Mouse (Mus musculus) small intestine, adult 2 months (tissue): ENCODE measurements around the gene Lbh. TPM values are rescaled to one million over a fixed set of nuclear protein-coding genes. Genes with fewer than 3 reads are reported as not detected.

Experiments used
- H3K27ac ChIP-seq: fragments of 200-500 bp; 2 replicates; pipeline ENCODE4 v1.5.1; 2012; ENCODE audit warnings: low read depth, low read length, control low read depth, inconsistent platforms; ENCODE audit not compliant: insufficient read depth
- H3K27me3 ChIP-seq: fragments of 200-500 bp; 2 replicates; pipeline ENCODE4 v1.6.1; 2012; ENCODE audit warnings: mild to moderate bottlenecking, moderate library complexity, low read length, inconsistent platforms; ENCODE audit not compliant: control insufficient read depth, insufficient read depth
- H3K36me3 ChIP-seq: fragments of 200-500 bp; 2 replicates; pipeline ENCODE4 v1.6.1; 2012; ENCODE audit warnings: mild to moderate bottlenecking, low read length, control low read depth, inconsistent platforms; ENCODE audit not compliant: control insufficient read depth, insufficient read depth
- H3K4me1 ChIP-seq: fragments of 200-500 bp; 2 replicates; pipeline ENCODE4 v1.6.1; 2012; ENCODE audit warnings: low read length, inconsistent platforms, mixed read lengths; ENCODE audit not compliant: control insufficient read depth, insufficient read depth, insufficient read length
- H3K4me3 ChIP-seq: fragments of 200-500 bp; 2 replicates; pipeline ENCODE4 v1.5.1; 2012; ENCODE audit warnings: low read depth, mild to moderate bottlenecking, control low read depth, inconsistent platforms, low read length, moderate library complexity
- CTCF ChIP-seq: fragments of 200-500 bp; IDR thresholded peaks from 2 replicates; pipeline ENCODE4 v1.5.1; 2012; ENCODE audit warnings: low read depth, mild to moderate bottlenecking, control low read depth, inconsistent platforms, low read length, moderate library complexity, mixed read lengths; ENCODE audit not compliant: insufficient replicate concordance, insufficient read length; ENCODE audit errors: extremely low read depth
- POLR2A ChIP-seq: fragments of 200-500 bp; IDR thresholded peaks from 2 replicates; pipeline ENCODE4 v1.6.1; 2012; ENCODE audit warnings: low read depth, mild to moderate bottlenecking, control low read depth, inconsistent platforms, low read length, moderate library complexity
- WGBS: fragments of 180-500 bp; shearing (Covaris S2); methylation state at CpG from one replicate; pipeline ENCODE4 v1.1.7; 2018; 5-methylcytosine and 5-hydroxymethylcytosine counted together
- polyA plus RNA-seq: library from polyadenylated mRNA; depleted of rRNA; stranded (reverse); fragments of >200 nt; gene quantifications from 2 replicates; pipeline ENCODE4 v1.2.3, GENCODE M21; 2012

Lbh gene
- polyA plus RNA-seq, 1 experiment, result 49.3 TPM

GRCm38 (mm10) chr17:72920430-72920829 lies 2.3 kb downstream of the Lbh start:
- Histone ChIP-seq H3K36me3 (peaks cover 11% of the 10 kb centered on the region; the same call in 1 of the 2 replicates), H3K4me1 (peaks cover 9% of the 10 kb centered on the region), H3K27me3 (peaks cover 5% of the 10 kb centered on the region; the same call in 1 of the 2 replicates), H3K27ac (peak overlapping the region; percentile 37; the same call in 1 of the 2 replicates), H3K4me3 (peak overlapping the region; percentile 30)
- 6% methylated on average over 2 of the region's 2 CpGs for WGBS
- no peak for TF ChIP-seq POLR2A
- TF ChIP-seq CTCF, result no peak

- 62% methylated on average over 9 of the region's 9 CpGs for WGBS
- Histone ChIP-seq H3K4me3 (peak overlapping the region; percentile 15; the same call in 1 of the 2 replicates), H3K27me3 (peaks cover 5% of the 10 kb centered on the region; the same call in 1 of the 2 replicates), H3K36me3 (peaks cover 11% of the 10 kb centered on the region; the same call in 1 of the 2 replicates), H3K4me1 (peaks cover 9% of the 10 kb centered on the region), H3K27ac (peak overlapping the region; percentile 37; the same call in 1 of the 2 replicates)
- TF ChIP-seq CTCF (no peak), POLR2A (no peak)
These were observed 2.9 kb downstream of the Lbh start for GRCm38 (mm10) chr17:72920971-72921370.

- Histone ChIP-seq H3K27me3 (peaks cover 5% of the 10 kb centered on the region; the same call in 1 of the 2 replicates), H3K4me3 (peak overlapping the region; percentile 24; the same call in 1 of the 2 replicates), H3K4me1 (peaks cover 12% of the 10 kb centered on the region), H3K36me3 (peaks cover 13% of the 10 kb centered on the region; the same call in 1 of the 2 replicates), H3K27ac (no peak overlapping the region)
- WGBS, result 38% methylated on average over 5 of the region's 5 CpGs
- TF ChIP-seq CTCF, result no peak
- no peak for TF ChIP-seq POLR2A
These were observed 4.1 kb downstream of the Lbh start for GRCm38 (mm10) chr17:72922206-72922605.

- Histone ChIP-seq H3K36me3 (peaks cover 13% of the 10 kb centered on the region; the same call in 1 of the 2 replicates), H3K4me1 (peaks cover 12% of the 10 kb centered on the region), H3K4me3 (no peak overlapping the region), H3K27ac (no peak overlapping the region), H3K27me3 (peaks cover 5% of the 10 kb centered on the region; the same call in 1 of the 2 replicates)
- 80% methylated on average over 4 of the region's 4 CpGs for WGBS
- TF ChIP-seq POLR2A (no peak), CTCF (no peak)
These were observed 5.2 kb downstream of the Lbh start for GRCm38 (mm10) chr17:72923283-72923682.

GRCm38 (mm10) chr17:72924295-72924694 lies 6.2 kb downstream of the Lbh start:
- peaks cover 14% of the 10 kb centered on the region; the same call in 1 of the 2 replicates for H3K36me3 ChIP-seq
- TF ChIP-seq POLR2A (no peak), CTCF (no peak)
- H3K4me1 ChIP-seq, result peaks cover 7% of the 10 kb centered on the region; the same call in 1 of the 2 replicates
- H3K27me3 ChIP-seq, result no peaks in the 10 kb centered on the region
- H3K27ac ChIP-seq, result no peak overlapping the region
- no peak overlapping the region for H3K4me3 ChIP-seq
- 71% methylated on average over 8 of the region's 8 CpGs for WGBS

- no peak for TF ChIP-seq POLR2A
- TF ChIP-seq CTCF, result no peak
- Histone ChIP-seq H3K27me3 (no peaks in the 10 kb centered on the region), H3K4me1 (peaks cover 7% of the 10 kb centered on the region; the same call in 1 of the 2 replicates), H3K4me3 (no peak overlapping the region), H3K27ac (peak overlapping the region; percentile 47; the same call in 1 of the 2 replicates), H3K36me3 (peaks cover 14% of the 10 kb centered on the region; the same call in 1 of the 2 replicates)
- 65% methylated on average over 6 of the region's 6 CpGs for WGBS
These were observed 7.0 kb downstream of the Lbh start for GRCm38 (mm10) chr17:72925111-72925510.

GRCm38 (mm10) chr17:72925804-72926617 lies 7.9 kb downstream of the Lbh start:
- peak overlapping the region; percentile 47; the same call in 1 of the 2 replicates for H3K27ac ChIP-seq
- H3K4me1 ChIP-seq, result peaks cover 7% of the 10 kb centered on the region; the same call in 1 of the 2 replicates
- WGBS, result 65% methylated on average over 12 of the region's 12 CpGs
- no peak overlapping the region for H3K4me3 ChIP-seq
- H3K36me3 ChIP-seq, result peaks cover 16% of the 10 kb centered on the region
- no peaks in the 10 kb centered on the region for H3K27me3 ChIP-seq
- no peak for TF ChIP-seq CTCF
- TF ChIP-seq POLR2A, result no peak
